Mouse (Mus musculus): ENCODE data around the gene Slc29a1.
"Not testable (repeated sequence)": the region's sequence is repeated elsewhere in the genome, so short reads cannot be mapped to it uniquely, and the experiment has no call there.

The Slc29a1 gene

GRCm38 (mm10) chr17:45599446-45600242, at the start of gene Slc29a1:
Gene Slc29a1, minus strand, starts transcription at chr17:45599606.
- peak in 1 of 2 experiments; percentile 55 for DNase-seq (ENCODE audit: low spot score in 2 of 2)

GRCm38 (mm10) chr17:45644185-45644584, 44.8 kb upstream of the Slc29a1 start:
- DNase-seq (ENCODE audit: low spot score in 2 of 2) = no peak

GRCm38 (mm10) chr17:45642701-45643100, 43.3 kb upstream of the Slc29a1 start:
- DNase-seq (ENCODE audit: low spot score in 2 of 2) = peak; percentile 77 to 82

GRCm38 (mm10) chr17:45641981-45642380, 42.6 kb upstream of the Slc29a1 start:
- no peak for DNase-seq (ENCODE audit: low spot score in 2 of 2)

GRCm38 (mm10) chr17:45638596-45639295, 39.3 kb upstream of the Slc29a1 start:
- DNase-seq (ENCODE audit: low spot score in 2 of 2) = no peak

GRCm38 (mm10) chr17:45634033-45634432, 34.6 kb upstream of the Slc29a1 start:
- DNase-seq (ENCODE audit: low spot score in 2 of 2) = no peak

- DNase-seq (ENCODE audit: low spot score in 2 of 2) = no peak
These were observed 32.5 kb upstream of the Slc29a1 start for GRCm38 (mm10) chr17:45631940-45632339.

DNA sequence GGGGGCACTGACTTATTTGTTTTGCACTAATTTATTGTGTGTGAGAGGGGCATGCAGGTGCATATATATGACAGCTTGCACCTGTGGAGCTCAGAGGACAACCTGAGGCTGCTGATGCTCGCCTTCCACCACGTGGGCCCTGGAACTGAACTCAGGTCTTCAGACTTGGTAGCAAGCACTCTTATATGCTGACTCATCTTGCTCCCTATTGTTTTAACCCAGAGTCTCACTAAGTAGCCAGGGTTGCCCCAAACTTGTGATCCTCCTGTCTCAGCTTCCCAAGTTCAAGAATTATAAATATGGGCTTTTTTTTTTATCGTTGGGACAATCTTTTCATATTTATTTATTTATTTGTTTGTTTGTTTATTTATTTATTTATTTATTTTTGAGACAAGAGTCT, 31.6 kb upstream of the Slc29a1 start:
- no peak for DNase-seq (ENCODE audit: low spot score in 2 of 2)

DNA sequence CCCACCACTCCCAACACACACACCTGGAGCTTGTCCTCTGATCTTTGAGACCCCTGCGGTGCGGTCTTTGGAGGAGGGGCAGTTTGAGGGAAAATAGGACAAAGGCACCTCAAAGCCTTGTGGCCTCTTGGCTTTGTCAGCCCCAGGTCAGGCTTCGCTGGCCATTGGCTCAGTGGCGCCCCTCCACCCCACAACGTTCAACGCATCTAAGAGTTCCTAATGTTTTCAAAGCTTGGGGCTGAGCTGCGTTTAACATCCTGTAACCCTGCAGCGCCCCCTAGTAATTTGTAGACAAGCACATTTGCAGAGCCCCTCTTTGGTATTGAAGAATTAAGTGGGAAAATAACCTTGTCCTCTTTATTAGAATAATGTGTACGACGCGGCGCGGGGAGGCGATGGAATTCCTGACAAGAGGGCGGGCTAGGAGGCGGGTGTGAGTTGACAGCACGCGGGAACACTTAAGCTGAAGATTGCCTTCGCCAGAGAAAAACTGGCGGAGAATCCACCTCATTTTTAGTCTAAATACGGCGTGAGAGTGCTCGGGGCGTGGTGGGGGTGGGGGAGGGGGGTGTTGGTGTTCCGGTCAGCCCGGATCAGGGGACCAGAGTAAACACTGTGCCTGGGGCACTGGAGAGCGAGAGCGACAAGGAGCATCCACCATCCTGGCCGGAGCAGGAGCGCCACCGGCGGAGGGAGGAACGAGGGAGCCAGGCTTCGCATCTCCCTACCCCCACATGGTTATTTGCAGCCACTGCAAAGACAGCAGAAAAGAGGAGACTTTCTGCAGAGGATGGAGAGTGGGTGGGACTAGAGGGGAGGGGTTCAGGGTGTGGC, 30.7 kb upstream of the Slc29a1 start:
- DNase-seq (ENCODE audit: low spot score in 2 of 2) = peak; percentile 81 to 86

GRCm38 (mm10) chr17:45628885-45629855, 29.8 kb upstream of the Slc29a1 start:
- no peak for DNase-seq (ENCODE audit: low spot score in 2 of 2)

DNA sequence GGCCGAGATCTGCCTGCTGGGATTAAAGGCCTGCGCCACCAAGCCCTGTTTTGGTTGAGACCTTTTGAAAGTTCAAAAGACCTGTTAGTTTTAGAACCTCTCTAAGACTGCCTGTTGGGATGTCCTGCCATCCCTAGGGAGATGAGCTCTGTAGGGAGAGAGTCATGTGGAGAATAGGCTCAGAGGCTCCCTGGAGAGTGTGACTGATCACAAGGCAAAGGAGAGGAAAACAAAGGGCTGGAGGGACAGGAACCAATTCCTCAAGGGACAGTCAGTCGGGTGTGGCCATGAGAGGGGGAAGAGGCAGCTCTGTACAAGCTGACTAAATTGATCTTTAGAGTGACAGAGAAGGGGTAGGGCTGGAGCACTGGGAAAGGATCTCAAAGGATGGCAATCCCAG, 28.8 kb upstream of the Slc29a1 start:
- DNase-seq (ENCODE audit: low spot score in 2 of 2) = no peak

GRCm38 (mm10) chr17:45626577-45627134, 27.2 kb upstream of the Slc29a1 start:
- peak; percentile 83 to 85 for DNase-seq (ENCODE audit: low spot score in 2 of 2)

GRCm38 (mm10) chr17:45623425-45623824, 24.0 kb upstream of the Slc29a1 start:
- DNase-seq (ENCODE audit: low spot score in 2 of 2) = not testable (repeated sequence)

- DNase-seq (ENCODE audit: low spot score in 2 of 2) = no peak
These were observed 20.2 kb upstream of the Slc29a1 start for GRCm38 (mm10) chr17:45619386-45620256.

GRCm38 (mm10) chr17:45618941-45619385, 19.6 kb upstream of the Slc29a1 start:
- DNase-seq (ENCODE audit: low spot score in 2 of 2) = no peak

DNA sequence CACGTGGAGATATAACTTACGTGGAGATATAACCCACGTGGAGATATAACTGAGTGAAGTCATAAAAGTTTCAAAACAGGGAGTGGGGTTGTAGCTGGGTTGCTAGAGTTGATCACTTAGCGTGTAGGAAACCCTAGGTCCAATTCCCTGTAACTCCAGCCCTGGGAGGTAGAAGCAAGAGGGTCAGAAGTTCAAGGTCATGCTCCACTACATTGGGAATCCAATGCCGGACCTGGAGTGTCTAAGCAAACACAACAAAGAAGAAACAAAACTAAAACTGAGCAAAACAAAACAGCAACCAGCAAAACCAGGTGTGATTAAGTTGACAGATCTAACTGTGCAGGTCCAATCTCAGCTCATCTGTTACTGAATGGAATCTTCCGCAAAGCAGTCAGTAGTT, 18.2 kb upstream of the Slc29a1 start:
- DNase-seq (ENCODE audit: low spot score in 2 of 2) = no peak

- DNase-seq (ENCODE audit: low spot score in 2 of 2) = no peak
These were observed 17.3 kb upstream of the Slc29a1 start for GRCm38 (mm10) chr17:45616679-45617078.

DNA sequence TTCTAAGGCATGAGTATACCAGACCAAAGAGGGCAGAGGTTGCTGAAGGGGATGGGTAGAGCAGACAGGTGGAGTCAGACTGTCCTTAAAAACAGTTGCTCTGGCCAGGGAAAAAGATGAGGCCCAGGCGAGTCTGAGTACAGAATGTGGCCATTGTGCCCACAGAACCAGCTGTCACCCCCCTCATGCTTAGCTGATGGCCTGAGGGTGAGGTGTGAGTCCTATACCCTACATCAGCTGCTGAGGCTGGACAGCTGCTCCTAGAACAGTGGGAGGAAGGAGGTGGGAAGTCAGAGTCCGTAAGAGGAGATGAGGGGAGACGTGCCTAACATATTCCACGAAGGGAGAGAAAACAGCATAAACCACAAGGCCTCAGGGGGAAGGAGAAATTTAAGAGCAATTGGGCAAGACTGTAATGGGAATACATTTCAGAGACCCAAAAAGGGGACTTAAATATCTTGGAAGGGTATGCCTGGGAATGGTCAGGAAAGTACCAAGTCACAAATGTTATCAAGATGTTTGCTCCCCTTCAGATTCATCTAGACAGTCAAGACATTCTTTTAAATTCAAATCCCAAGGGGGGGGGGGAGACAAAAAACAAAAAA, 16.7 kb upstream of the Slc29a1 start:
- no peak for DNase-seq (ENCODE audit: low spot score in 2 of 2)

DNA sequence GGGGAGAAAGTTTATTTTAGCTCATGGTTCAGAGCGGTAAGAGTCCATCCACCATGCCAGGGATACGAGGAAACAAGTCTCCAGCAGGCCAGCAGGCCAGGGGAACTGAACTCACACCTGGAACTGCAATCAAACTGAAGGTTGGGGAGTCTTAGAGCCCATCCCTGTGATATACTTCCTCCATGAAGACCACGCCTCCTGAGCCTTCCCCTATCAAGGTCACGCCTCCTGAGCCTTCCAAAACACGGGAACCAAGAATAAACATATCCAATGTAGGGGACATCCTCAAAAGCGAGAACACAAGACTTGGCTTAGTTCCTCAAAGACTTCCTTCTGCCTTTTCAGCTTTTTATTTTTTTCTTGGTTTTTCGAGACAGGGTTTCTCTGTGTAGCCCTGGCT, 13.5 kb upstream of the Slc29a1 start:
- no peak for DNase-seq (ENCODE audit: low spot score in 2 of 2)
